Mouse (Mus musculus) ovary, postnatal 10 days (tissue): ENCODE results near the gene Tas2r118.

Source experiments
- DNase-seq: peaks from one replicate; pipeline ENCODE4 v3.0.0; 2022; ENCODE audit warnings: low spot score

The Tas2r118 gene

DNA sequence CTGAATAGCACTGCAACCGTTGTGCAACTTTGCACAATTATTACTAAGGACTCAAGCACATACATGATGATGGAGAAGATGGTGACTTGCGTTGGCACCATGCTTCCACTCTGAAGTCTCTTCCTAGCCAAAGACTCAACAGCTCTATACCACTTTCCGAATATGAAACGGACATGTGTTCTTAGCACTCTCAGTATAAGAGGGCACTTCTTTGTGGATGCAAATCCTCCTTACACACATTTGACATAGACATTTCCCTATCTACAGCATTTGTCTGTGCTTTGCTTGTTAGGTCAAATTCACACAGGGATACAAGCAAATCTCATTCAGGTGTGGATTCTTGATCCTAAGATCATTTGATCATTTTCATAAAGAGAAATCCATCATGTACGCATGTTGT is at the start of gene Tas2r118:
TSS of gene Tas2r118 (minus strand) at position 101 of the 400 bp plus-strand sequence.
- no peak for DNase-seq

DNA sequence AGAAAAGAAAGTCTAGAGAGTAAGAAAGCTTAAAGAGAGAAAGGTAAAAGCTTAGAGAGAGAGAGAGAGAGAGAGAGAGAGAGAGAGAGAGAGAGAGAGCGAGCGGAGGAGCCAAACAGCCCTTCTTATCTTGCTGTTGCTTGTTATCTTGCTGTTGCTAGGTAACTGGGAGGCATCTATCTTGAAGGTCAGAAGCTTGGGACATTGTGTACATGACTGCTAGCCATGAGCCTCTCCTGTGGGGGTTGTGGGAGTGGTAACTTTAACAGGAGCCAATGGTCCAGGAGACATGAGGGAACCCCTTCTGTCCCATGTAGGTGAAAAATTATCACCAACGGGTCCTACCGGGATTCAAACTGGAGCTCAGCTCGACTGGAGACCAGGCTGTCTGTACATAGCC is 48.5 kb upstream of the Tas2r118 start:
- no peak for DNase-seq

DNA sequence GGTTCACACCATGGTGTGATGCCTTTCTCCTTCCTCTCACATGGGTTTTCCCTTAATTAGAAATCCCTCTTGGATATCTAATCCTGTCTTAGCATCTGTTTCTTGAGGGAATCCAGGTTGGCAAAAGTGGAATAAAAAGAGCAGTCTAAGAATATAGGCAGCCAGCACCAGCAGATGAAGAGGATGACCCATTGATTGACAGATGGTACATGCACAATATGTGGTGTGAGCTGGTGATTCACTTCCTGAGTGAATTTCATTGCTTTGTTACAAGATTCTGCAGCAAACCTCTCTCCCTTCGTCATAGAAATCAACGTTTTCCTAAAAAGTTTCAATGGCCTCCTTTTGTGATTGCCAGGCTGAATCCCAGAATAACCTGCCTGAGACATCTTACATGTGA is 23.4 kb upstream of the Tas2r118 start:
- no peak for DNase-seq

- DNase-seq = no peak
Measured at GRCm38 (mm10) chr6:23990687-23991387, 21.0 kb upstream of the Tas2r118 start.

- no peak for DNase-seq
Measured at GRCm38 (mm10) chr6:23986293-23986692, 16.4 kb upstream of the Tas2r118 start.

DNA sequence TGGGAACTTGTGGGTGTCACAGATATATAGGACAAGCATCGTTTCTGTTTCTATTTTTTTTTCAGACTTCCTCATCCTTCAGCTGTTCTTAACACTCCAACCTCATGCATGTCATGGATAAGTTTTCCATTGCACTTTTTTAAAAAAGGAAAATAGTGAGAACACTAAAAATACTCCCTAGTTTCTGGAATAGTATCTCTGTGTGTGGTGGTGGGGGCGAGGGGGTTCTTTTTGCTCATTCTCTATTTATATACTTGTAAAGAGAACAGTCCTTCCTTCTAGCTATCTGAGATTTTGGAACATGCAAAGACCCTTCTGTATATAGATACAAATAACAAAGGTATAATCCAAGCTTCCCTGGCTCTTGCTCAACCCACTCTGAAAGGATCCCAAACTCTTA is 2.9 kb downstream of the Tas2r118 start:
- DNase-seq = no peak

DNA sequence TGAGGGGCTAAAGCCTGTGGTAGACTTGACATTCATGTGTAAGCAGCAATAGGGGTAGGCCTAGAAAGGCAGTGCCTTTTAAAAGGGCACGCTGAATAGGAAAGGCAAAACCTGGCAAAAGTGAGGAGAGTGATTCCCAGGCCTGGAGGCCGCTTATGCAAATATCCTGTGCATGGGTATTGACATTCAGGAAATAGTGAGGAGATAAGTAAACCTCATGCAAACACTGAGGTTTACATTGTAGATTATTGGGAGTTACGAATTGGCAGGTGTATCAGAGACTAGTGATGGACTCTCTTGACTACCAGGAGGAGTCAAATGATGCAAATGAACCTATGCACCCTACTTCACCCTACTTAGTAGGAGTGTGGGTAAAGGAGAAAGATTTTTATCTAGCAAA is 3.9 kb downstream of the Tas2r118 start:
- DNase-seq = no peak

DNA sequence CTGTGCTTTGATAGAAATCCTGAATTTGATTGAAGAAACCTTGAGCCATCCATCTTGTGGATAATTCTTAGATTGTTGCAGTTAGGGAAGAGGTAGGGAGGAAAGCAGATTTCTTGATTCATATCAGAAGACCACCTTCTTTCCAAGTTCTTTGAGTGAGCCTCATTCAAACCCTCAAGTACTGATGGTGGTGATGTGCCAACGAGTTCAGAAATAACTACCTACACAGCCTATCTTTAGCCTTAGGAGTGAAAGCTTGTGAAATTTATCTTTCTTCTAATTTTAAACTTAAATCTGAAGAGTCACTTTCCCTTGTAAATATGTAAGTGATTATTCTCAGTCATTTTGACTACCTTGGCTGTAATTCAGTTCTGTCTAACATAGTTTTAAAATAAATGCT is 6.1 kb downstream of the Tas2r118 start:
- no peak for DNase-seq

GRCm38 (mm10) chr6:23940776-23941175 is 29.1 kb downstream of the Tas2r118 start:
- DNase-seq = no peak

- no peak for DNase-seq
Measured at GRCm38 (mm10) chr6:23938575-23939488, 31.0 kb downstream of the Tas2r118 start.

GRCm38 (mm10) chr6:23936414-23936813 is 33.4 kb downstream of the Tas2r118 start:
- DNase-seq = no peak

DNA sequence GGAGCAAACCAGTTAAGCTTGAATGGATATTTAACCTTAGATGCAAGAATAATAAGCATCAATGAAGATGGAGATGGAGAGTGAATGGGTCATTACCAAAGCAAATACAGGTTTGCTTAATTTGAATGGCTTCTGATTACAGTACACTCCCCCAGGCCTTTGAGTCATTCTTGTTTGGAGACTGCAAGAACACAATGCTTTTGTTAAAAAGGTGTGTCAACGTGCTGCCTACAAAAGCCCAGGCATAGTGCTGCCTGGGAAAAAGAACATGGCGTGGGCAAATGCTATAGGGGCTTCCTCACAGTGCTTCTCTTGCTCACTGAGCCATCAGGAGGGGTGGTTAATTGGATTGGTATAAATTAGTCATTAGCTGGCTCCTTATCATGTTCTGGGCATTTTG is 46.1 kb downstream of the Tas2r118 start:
- DNase-seq = no peak
